Mouse (Mus musculus) adrenal gland, postnatal 4 days (tissue): Measurements from ENCODE around the gene Adprhl1. TPM values are rescaled to one million over a fixed set of nuclear protein-coding genes. Genes with fewer than 3 reads are reported as not detected.

Experiments used
- microRNA-seq: library from miRNA; unstranded; fragments of <30 nt; microRNA quantifications from one replicate; pipeline ENCODE4 v1.2.0, GENCODE M21; 2021
- total RNA-seq, 2 experiments: library from RNA; stranded (reverse); gene quantifications; 2 replicates each; pipeline ENCODE4 v1.2.3; 2021

Adprhl1 gene
- total RNA-seq, 2 experiments from 2014 or later: 1.3 to 4.4 TPM

Small RNA genes lying within 50 kb of the gene (microRNA-seq; reads per million reads assigned to microRNA genes)
- gene Mir1968: 7.4 reads per million, percentile 19 among the genes with 10 or more reads in this experiment

Other genes starting within 250 kb of the Adprhl1 start
- 1 to 10 TPM in 1 of 2 experiments, under 1 TPM in 1; 0.67 to 8.4 TPM for gene F7, start 228.1 kb downstream of the Adprhl1 start, total RNA-seq
- gene F10, start 216.9 kb downstream of the Adprhl1 start, total RNA-seq: 10 to 100 TPM in 1 of 2 experiments, 1 to 10 TPM in 1; 3.1 to 53.4 TPM
- gene Proz, start 193.2 kb downstream of the Adprhl1 start, total RNA-seq: 10 to 100 TPM in 1 of 2 experiments, 1 to 10 TPM in 1; 1.1 to 17.4 TPM
- 10 to 100 TPM; 26.9 to 28.7 TPM for gene Pcid2, start 148.7 kb downstream of the Adprhl1 start, total RNA-seq
- gene Cul4a, start 148.5 kb downstream of the Adprhl1 start, total RNA-seq: 100 to 1,000 TPM; 135 to 137 TPM
- 100 to 1,000 TPM; 311 to 322 TPM for gene Lamp1, start 95.0 kb downstream of the Adprhl1 start, total RNA-seq
- gene Grtp1, start 53.5 kb downstream of the Adprhl1 start, total RNA-seq: 10 to 100 TPM; 15.2 to 18.9 TPM
- 10 to 100 TPM; 17.6 to 17.9 TPM for gene Dcun1d2, start 34.0 kb upstream of the Adprhl1 start, total RNA-seq
- 10 to 100 TPM; 32.0 to 37.0 TPM for gene Tmco3, start 34.0 kb upstream of the Adprhl1 start, total RNA-seq
- 10 to 100 TPM; 94.9 to 95.6 TPM for gene Tfdp1, start 84.6 kb upstream of the Adprhl1 start, total RNA-seq
- not detected for gene Atp4b, start 142.7 kb upstream of the Adprhl1 start, total RNA-seq
- under 1 TPM; 0.14 to 0.20 TPM for gene Grk1, start 150.9 kb upstream of the Adprhl1 start, total RNA-seq
- gene Tmem255b, start 181.0 kb upstream of the Adprhl1 start, total RNA-seq: 1 to 10 TPM; 1.7 to 3.3 TPM
- gene Gas6, start 240.3 kb upstream of the Adprhl1 start, total RNA-seq: 100 to 1,000 TPM; 158 to 160 TPM